Mouse (Mus musculus): Measurements from ENCODE around the gene Gm49358.

DNA sequence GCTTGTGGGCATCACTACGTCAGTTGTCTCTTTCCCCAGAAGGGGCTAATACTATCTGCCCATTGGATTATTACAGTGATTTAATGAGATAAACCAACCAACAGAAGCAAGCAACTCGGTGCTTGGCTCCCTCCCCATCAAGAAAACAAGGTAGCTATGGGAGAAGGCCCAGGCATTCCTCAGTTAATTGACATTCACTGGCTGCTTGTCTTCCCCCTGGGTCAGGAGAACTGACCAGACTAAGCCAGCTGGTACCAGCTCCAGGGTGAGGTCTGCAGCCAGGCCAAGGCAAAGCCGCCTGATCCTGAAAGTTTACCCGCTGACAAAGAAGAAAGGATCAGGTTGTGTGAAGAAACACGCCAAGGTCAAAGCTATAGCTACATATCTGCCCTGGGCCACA lies 7.9 kb downstream of the Gm49358 start:
- TF ChIP-seq CTCF (conservative IDR thresholded peaks at IDR 0.05; ENCODE audit: low read length): no peak
- TF ChIP-seq POU5F1 (IDR thresholded peaks at IDR 0.05; ENCODE audit: borderline replicate concordance, low read length): no peak

Measured in E14TG2a.4 (cell line).